Mouse (Mus musculus) embryonic fibroblast, embryonic 13.5 days (primary cell): ENCODE measurements around the gene Flywch2.

Experiments
- CTCF ChIP-seq: IDR thresholded peaks from 2 replicates; pipeline ENCODE4 v1.5.1; 2011; ENCODE audit warnings: mild to moderate bottlenecking, control low read depth, low read length, moderate library complexity, borderline replicate concordance; ENCODE audit not compliant: insufficient read depth
- POLR2A ChIP-seq: IDR thresholded peaks from 2 replicates; pipeline ENCODE4 v1.6.1; 2011; ENCODE audit warnings: low read depth, mild to moderate bottlenecking, control low read depth, low read length, moderate library complexity

DNA sequence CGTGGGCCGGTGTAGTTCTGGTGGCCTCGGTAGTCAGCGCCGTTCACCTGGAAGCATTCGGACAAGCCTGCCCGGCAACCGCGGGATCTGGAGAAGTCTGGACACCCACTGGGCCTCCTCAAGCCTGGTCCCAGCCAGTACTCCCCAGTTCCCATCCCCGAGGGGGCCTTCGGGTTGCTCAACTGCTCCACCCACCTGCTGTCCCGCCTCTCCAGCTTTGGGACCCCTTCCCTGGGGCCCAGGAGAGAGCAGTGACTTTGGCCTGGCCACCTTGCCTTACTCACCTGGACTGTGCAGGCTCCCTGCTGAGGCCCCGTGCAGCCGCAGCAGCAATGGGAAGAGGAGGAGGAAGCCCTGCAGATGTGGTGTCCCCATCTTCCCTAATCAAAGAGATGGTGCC is 41.2 kb downstream of the Flywch2 start:
- TF ChIP-seq POLR2A (no peak), CTCF (no peak)
